Mouse (Mus musculus): ENCODE data around the gene Gm10644.

DNA sequence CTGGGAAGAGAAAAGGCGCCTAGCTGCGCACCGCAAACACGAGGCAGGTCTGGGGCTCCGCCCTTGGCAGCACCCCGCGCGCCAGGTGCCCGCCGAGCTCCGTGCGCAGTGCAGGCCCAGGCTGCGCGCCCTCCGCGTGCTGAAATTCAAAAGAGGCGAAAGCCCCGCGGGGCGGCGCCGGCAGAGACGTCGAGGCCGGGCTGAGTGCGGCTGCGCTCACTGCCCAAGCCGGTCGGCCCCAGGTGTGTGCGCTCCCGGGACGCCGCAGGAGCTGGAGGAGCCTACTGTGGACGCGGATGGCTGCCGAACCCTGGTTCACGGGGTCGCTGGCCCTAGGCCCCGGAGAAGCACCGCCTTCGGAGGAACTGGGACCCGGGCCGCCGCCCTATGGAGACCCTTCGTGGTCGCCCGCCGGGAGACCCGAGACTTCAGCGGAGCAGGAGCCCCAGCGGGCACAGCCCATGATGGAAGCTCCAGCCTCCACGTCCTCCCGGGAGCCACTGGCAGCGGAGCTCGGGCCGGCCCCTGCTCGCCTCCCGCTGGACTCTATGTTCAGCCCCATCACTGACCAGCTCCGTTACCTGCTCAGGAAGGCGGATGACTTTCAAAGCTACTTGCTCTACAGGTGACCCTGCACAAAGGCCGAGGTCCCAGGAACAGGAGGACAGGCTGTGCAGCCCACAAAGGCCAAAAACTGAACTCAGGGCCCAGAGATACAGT lies 46.4 kb upstream of the Gm10644 start, which contains the start of gene 1700067K01Rik:
- no peak for TF ChIP-seq CTCF (IDR thresholded peaks at IDR 0.05; ENCODE audit: control insufficient read depth, insufficient read depth, low read length)
- TF ChIP-seq POLR2A (IDR thresholded peaks at IDR 0.05; ENCODE audit: borderline replicate concordance, control insufficient read depth, low read depth, low read length), result no peak
